Mouse (Mus musculus) heart, postnatal 0 days (tissue): Measurements from ENCODE around the gene Tbcd.

Experiments
- CTCF ChIP-seq: IDR thresholded peaks from 2 replicates; pipeline ENCODE4 v1.5.1; 2016; ENCODE audit warnings: antibody characterized with exemption, control low read depth, low read depth
- EP300 ChIP-seq: IDR thresholded peaks from 2 replicates; pipeline ENCODE4 v1.6.1; 2016; ENCODE audit warnings: antibody characterized with exemption, low read depth

- TF ChIP-seq CTCF (no peak), EP300 (no peak)
These were observed 99.6 kb downstream of the Tbcd start for GRCm38 (mm10) chr11:121551206-121551799.
